Comparison of ENCODE assay signal across 8 mouse cellular contexts in the genomic region with DNA sequence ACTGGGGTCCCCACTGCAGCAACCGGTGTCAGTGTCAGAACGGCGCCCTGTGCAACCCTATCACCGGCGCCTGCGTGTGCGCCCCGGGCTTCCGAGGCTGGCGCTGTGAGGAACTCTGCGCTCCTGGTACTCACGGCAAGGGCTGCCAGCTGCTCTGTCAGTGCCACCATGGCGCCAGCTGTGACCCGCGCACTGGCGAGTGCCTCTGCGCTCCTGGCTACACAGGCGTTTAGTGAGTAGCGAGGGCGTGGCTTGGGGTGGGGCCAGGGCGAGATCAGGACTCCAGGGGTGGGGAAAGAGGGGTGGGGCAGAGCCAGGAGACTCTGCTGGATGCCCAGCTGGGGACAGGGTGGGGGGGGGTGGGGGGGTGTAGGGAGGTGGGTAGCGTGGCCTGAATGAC.
DNase-seq lines count a peak whose midpoint lies in the region; ATAC-seq and TF ChIP-seq lines count a peak whose summit lies in the region.

No protein-coding gene starts in this region.

- no peak overlapping the region for H3K27ac ChIP-seq in thymus, adult 2 months (ENCODE audit: control insufficient read depth, insufficient read depth, low read length)
- no peak overlapping the region for H3K27ac ChIP-seq in embryonic facial prominence, embryonic 13.5 days
- H3K27ac ChIP-seq in heart, embryonic 16.5 days (ENCODE audit: low read length): no peak overlapping the region

- H3K27me3 ChIP-seq in thymus, adult 2 months (ENCODE audit: control insufficient read depth, insufficient read depth, low read length): no peaks in the 10 kb centered on the region
- peaks cover 31% of the 10 kb centered on the region for H3K27me3 ChIP-seq in embryonic facial prominence, embryonic 13.5 days
- peaks cover 10% of the 10 kb centered on the region for H3K27me3 ChIP-seq in heart, embryonic 16.5 days (ENCODE audit: control insufficient read depth, insufficient read depth, low read length)

- 7% methylated on average over 22 of the region's 22 CpGs for WGBS in thymus, adult 2 months
- WGBS in embryonic facial prominence, embryonic 13.5 days: 2% methylated on average over 21 of the region's 22 CpGs
- 6% methylated on average over 22 of the region's 22 CpGs for WGBS in heart, embryonic 16.5 days

- peak; percentile 2 for DNase-seq in thymus, postnatal 0 days (ENCODE audit: low spot score)
- no peak for DNase-seq in thymus, adult 2 months
- peak; percentile 46 for DNase-seq in kidney, postnatal 14 days
- DNase-seq in lung, postnatal 4 days: peak; percentile 12 to 51
- DNase-seq in spleen, adult 18-20 months: no peak

- ATAC-seq in embryonic facial prominence, embryonic 13.5 days (ENCODE audit: insufficient number of reproducible peaks, insufficient read depth, low FRiP score, low TSS enrichment, low read depth): peak; percentile 41; the same call in 1 of the 2 replicates
- no peak for ATAC-seq in heart, embryonic 16.5 days (replicated peaks; ENCODE audit: extremely low read depth, insufficient read depth, low FRiP score)
- no peak for ATAC-seq in activated CD4-positive, CD25-positive, alpha-beta regulatory T cell, adult 4 months

- peak overlapping the region; percentile 66 for H3K4me2 ChIP-seq in embryonic facial prominence, embryonic 13.5 days
- peak overlapping the region; percentile 56; the same call in 1 of the 2 replicates for H3K4me2 ChIP-seq in heart, embryonic 16.5 days (ENCODE audit: low read depth, low read length)

- TF ChIP-seq POLR2A in thymus, adult 2 months (IDR thresholded peaks at IDR 0.05; ENCODE audit: control insufficient read depth, extremely low read depth, insufficient read depth, low read length, poor library complexity): no peak

- no peaks in the 10 kb centered on the region for H3K4me1 ChIP-seq in thymus, adult 2 months (replicated peaks; ENCODE audit: control insufficient read depth, insufficient read depth, low read length)
- H3K4me1 ChIP-seq in embryonic facial prominence, embryonic 13.5 days: peaks cover 8% of the 10 kb centered on the region
- no peaks in the 10 kb centered on the region for H3K4me1 ChIP-seq in heart, embryonic 16.5 days (ENCODE audit: control insufficient read depth, insufficient read depth, low read length)

- H3K4me3 ChIP-seq in thymus, adult 2 months (ENCODE audit: control insufficient read depth, insufficient read depth, low read length): no peak overlapping the region
- peak overlapping the region; percentile 30 for H3K4me3 ChIP-seq in embryonic facial prominence, embryonic 13.5 days
- peak overlapping the region; percentile 26 for H3K4me3 ChIP-seq in heart, embryonic 16.5 days (ENCODE audit: low read length)

- no peaks in the 10 kb centered on the region for H3K36me3 ChIP-seq in thymus, adult 2 months (ENCODE audit: control insufficient read depth, insufficient read depth, low read length)
- no peaks in the 10 kb centered on the region for H3K36me3 ChIP-seq in embryonic facial prominence, embryonic 13.5 days
- H3K36me3 ChIP-seq in heart, embryonic 16.5 days (ENCODE audit: control insufficient read depth, insufficient read depth): no peaks in the 10 kb centered on the region

- no peak for TF ChIP-seq CTCF in thymus, adult 2 months (IDR thresholded peaks at IDR 0.05; ENCODE audit: borderline replicate concordance, control insufficient read depth, extremely low read depth, insufficient read depth, low read length, poor library complexity)

- H3K9ac ChIP-seq in embryonic facial prominence, embryonic 13.5 days: 0 out of 2 replicates have a peak overlapping the region, but pooled peaks have one; percentile 46
- H3K9ac ChIP-seq in heart, embryonic 16.5 days (ENCODE audit: low read length): no peak overlapping the region

- H3K9me3 ChIP-seq in embryonic facial prominence, embryonic 13.5 days: no peaks in the 10 kb centered on the region
- H3K9me3 ChIP-seq in heart, embryonic 16.5 days (replicated peaks; ENCODE audit: control insufficient read depth, low read length): no peaks in the 10 kb centered on the region

Comparison
In these comparisons a context has a peak if more than half of its experiments do, and no peak if none do; other contexts are left out.
1. DNase-seq: peak in thymus, postnatal 0 days (single experiment), kidney, postnatal 14 days (single experiment) and lung, postnatal 4 days (2 of 2); none in thymus, adult 2 months (single experiment) and spleen, adult 18-20 months (0 of 2).